Mouse (Mus musculus): ENCODE measurements at regions not wholly inside any gene's neighbourhood (a gene's known extent, or its start where the extent isn't known, plus 50 kb on each side); places are given as distances from the start of the nearest gene placed in this dataset.
"Not testable (repeated sequence)": the region's sequence is repeated elsewhere in the genome, so short reads cannot be mapped to it uniquely, and the experiment has no call there.

DNA sequence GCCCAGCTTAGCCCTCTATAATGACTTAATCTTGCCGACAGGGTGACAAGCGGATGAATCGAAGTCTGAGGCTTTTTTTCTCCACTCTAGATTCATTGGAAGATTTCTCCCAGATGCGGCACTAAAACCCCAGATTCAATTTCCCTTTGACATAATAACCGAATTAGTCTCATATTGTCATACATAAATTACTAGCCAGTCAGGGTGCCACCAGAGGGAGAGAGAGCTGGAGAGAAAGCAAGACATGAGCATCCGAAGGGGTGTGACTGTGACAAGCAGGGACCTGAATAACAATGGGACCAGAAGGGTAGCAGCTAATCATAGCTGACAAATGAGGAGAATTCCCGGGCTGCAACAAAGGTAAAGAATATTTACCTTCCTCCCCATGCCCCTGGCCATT lies 194.5 kb upstream of the Nectin1 start:
- 54% methylated on average over 7 of the region's 7 CpGs for WGBS

DNA sequence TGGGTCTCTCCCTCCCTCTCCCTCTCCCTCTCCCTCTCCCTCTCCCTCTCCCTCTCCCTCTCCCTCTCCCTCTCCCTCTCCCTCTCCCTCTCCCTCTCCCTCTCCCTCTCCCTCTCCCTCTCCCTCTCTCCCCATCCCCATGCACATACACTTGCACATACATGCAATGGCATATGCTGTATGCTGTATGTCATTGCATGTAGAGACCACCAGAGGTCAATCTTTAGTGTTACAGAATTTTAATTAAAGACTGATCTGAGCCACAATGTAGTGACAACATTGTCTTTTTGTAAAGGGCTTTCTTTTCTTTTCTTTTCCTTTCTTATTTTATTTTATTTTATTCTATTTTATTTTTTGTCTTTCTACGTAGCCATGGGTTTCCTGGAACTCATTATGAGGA lies 191.0 kb upstream of the Nectin1 start:
- not testable (repeated sequence) for H3K4me3 ChIP-seq (ENCODE audit: low read depth, low read length); H3K27ac ChIP-seq (ENCODE audit: low read depth, low read length); H3K9ac ChIP-seq (ENCODE audit: low read length); DNase-seq (ENCODE audit: low spot score); H3K27me3 ChIP-seq (ENCODE audit: control insufficient read depth, insufficient read depth, low read length); H3K4me1 ChIP-seq (ENCODE audit: control insufficient read depth, insufficient read depth, low read length); H3K36me3 ChIP-seq (ENCODE audit: control insufficient read depth, insufficient read depth, low read length); H3K4me2 ChIP-seq (ENCODE audit: low read depth); H3K9me3 ChIP-seq (ENCODE audit: control insufficient read depth, low read length); ATAC-seq (ENCODE audit: insufficient read depth, low FRiP score, low TSS enrichment)
- 93% methylated on average over 1 of the region's 1 CpGs for WGBS

More for the DNA sequence above, 194.5 kb upstream of the Nectin1 start:
- no peaks in the 10 kb centered on the region for H3K9me3 ChIP-seq (ENCODE audit: control insufficient read depth, low read length)
- no peak overlapping the region for H3K27ac ChIP-seq (ENCODE audit: low read depth, low read length)
- no peaks in the 10 kb centered on the region for H3K4me1 ChIP-seq (ENCODE audit: control insufficient read depth, insufficient read depth, low read length)
- H3K4me2 ChIP-seq (ENCODE audit: low read depth) = no peak overlapping the region
- H3K4me3 ChIP-seq (ENCODE audit: low read depth, low read length) = no peak overlapping the region
- H3K27me3 ChIP-seq (ENCODE audit: control insufficient read depth, insufficient read depth, low read length) = no peaks in the 10 kb centered on the region
- DNase-seq (ENCODE audit: low spot score) (no peak), ATAC-seq (ENCODE audit: insufficient read depth, low FRiP score, low TSS enrichment) (no peak)
- no peak overlapping the region for H3K9ac ChIP-seq (ENCODE audit: low read length)
- H3K36me3 ChIP-seq (ENCODE audit: control insufficient read depth, insufficient read depth, low read length) = no peaks in the 10 kb centered on the region

DNA sequence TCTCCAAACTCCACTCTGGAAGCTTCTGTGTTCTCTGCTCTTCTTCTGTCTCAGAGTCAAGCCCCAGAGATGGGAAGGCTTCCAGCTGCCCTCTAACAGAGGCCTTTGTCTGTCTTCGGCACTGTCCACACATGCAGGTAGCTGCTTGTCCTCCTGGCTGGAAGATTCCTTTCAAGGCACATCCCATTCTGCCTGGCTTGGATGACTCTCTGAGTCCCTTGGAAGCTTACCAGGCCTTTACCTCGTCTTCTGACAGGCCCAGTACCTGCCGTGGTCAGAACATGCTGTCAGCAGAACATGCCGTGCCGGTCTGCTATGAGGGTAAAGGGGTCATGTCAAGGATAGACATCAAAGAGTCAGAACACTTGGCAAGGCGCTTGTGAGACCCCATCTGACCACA lies 181.8 kb upstream of the Nectin1 start:
- H3K9ac ChIP-seq (ENCODE audit: low read length) = no peak overlapping the region
- DNase-seq (ENCODE audit: low spot score) (no peak), ATAC-seq (ENCODE audit: insufficient read depth, low FRiP score, low TSS enrichment) (no peak)
- no peaks in the 10 kb centered on the region for H3K9me3 ChIP-seq (ENCODE audit: control insufficient read depth, low read length)
- no peak overlapping the region for H3K4me3 ChIP-seq (ENCODE audit: low read depth, low read length)
- no peaks in the 10 kb centered on the region for H3K4me1 ChIP-seq (ENCODE audit: control insufficient read depth, insufficient read depth, low read length)
- H3K27ac ChIP-seq (ENCODE audit: low read depth, low read length) = no peak overlapping the region
- no peak overlapping the region for H3K4me2 ChIP-seq (ENCODE audit: low read depth)
- H3K27me3 ChIP-seq (ENCODE audit: control insufficient read depth, insufficient read depth, low read length) = no peaks in the 10 kb centered on the region
- no peaks in the 10 kb centered on the region for H3K36me3 ChIP-seq (ENCODE audit: control insufficient read depth, insufficient read depth, low read length)
- WGBS = 79% methylated on average over 6 of the region's 6 CpGs

DNA sequence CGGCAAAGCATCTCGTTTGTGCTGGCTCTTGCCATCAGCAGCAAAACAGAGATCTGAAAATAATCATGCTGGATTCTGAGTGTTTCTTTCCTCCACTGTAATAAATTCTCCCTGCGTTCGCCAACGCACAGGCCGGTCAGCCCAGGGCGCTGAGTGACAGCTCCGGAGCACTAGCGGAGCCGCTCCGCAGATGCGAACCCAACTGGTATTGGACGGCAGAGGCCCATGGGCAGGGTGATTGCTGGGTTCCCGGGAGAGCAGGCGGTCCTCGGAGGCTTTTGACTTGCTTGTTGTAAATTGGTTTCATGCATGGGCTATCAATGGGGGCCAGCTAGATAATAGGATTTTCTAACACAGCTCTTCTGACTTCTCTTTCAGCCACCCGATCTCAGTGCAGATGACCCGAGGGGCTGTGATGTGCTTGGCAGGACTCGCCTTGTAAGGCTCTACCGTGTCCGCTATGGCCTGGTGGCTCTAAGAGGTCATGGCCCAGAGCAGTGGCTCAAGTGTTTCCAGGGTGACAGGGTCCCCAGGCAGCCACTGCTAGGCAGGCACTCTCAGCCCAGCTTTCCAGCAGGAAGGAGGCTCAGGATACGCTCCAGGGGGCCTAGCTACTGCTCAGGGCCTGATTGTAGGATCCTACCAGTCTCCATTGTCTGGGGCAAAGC lies 179.4 kb upstream of the Nectin1 start:
- Histone ChIP-seq H3K4me2 (ENCODE audit: low read depth) (no peak overlapping the region), H3K27me3 (ENCODE audit: control insufficient read depth, insufficient read depth, low read length) (no peaks in the 10 kb centered on the region), H3K9me3 (ENCODE audit: control insufficient read depth, low read length) (no peaks in the 10 kb centered on the region), H3K9ac (ENCODE audit: low read length) (no peak overlapping the region), H3K4me1 (ENCODE audit: control insufficient read depth, insufficient read depth, low read length) (no peaks in the 10 kb centered on the region), H3K36me3 (ENCODE audit: control insufficient read depth, insufficient read depth, low read length) (no peaks in the 10 kb centered on the region), H3K27ac (ENCODE audit: low read depth, low read length) (no peak overlapping the region), H3K4me3 (ENCODE audit: low read depth, low read length) (no peak overlapping the region)
- ATAC-seq (ENCODE audit: insufficient read depth, low FRiP score, low TSS enrichment) (no peak), DNase-seq (ENCODE audit: low spot score) (no peak)
- 73% methylated on average over 22 of the region's 22 CpGs for WGBS

DNA sequence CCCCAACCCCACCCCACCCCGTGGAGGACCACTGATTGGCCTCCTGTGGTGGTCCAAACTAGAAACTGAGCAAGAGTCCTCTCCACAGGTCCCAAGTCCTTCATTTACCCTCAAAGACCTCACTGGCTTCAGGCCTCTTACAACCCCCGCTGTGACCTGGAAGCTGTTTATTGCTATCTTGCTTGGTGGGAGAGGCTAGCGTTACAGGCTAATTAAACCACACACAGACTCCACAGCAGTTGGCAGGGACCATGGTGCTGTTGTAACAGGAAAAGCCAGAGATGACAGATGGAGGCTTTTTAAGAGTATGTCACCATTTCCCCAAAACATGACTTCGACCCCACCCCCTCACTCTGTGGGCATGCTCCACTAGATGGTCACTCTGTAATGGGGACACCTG lies 174.9 kb upstream of the Nectin1 start:
- no peaks in the 10 kb centered on the region for H3K36me3 ChIP-seq (ENCODE audit: control insufficient read depth, insufficient read depth, low read length)
- H3K9me3 ChIP-seq (ENCODE audit: control insufficient read depth, low read length) = no peaks in the 10 kb centered on the region
- no peaks in the 10 kb centered on the region for H3K27me3 ChIP-seq (ENCODE audit: control insufficient read depth, insufficient read depth, low read length)
- H3K4me1 ChIP-seq (ENCODE audit: control insufficient read depth, insufficient read depth, low read length) = no peaks in the 10 kb centered on the region
- ATAC-seq (ENCODE audit: insufficient read depth, low FRiP score, low TSS enrichment) = no peak
- 33% methylated on average over 4 of the region's 4 CpGs for WGBS
- H3K4me2 ChIP-seq (ENCODE audit: low read depth) = no peak overlapping the region
- H3K4me3 ChIP-seq (ENCODE audit: low read depth, low read length) = no peak overlapping the region
- DNase-seq (ENCODE audit: low spot score) = no peak
- H3K27ac ChIP-seq (ENCODE audit: low read depth, low read length) = no peak overlapping the region
- no peak overlapping the region for H3K9ac ChIP-seq (ENCODE audit: low read length)

DNA sequence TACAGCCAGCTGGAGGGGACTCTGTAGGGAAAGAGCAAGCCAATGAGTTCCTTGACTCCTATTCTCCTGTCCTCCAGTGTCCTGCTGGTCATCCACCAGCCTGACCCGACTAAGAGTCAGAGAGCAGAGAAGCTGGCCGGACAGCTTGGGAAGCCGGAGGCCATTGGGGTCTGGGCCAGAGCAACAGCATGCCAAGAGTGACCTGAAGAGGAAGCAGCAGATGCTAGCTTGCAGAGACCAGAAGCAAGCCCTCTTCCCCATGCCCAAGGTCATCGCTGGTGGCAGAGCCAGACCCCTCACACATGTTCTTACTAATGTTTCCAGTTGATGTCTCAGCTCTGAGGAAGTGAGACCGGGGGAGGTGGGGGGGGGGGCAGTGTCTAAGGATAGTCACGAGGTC lies 172.7 kb upstream of the Nectin1 start:
- WGBS = 82% methylated on average over 6 of the region's 6 CpGs
- no peaks in the 10 kb centered on the region for H3K9me3 ChIP-seq (ENCODE audit: control insufficient read depth, low read length)
- H3K4me3 ChIP-seq (ENCODE audit: low read depth, low read length) = no peak overlapping the region
- H3K9ac ChIP-seq (ENCODE audit: low read length) = no peak overlapping the region
- ATAC-seq (ENCODE audit: insufficient read depth, low FRiP score, low TSS enrichment) (no peak), DNase-seq (ENCODE audit: low spot score) (no peak)
- no peak overlapping the region for H3K27ac ChIP-seq (ENCODE audit: low read depth, low read length)
- H3K4me1 ChIP-seq (ENCODE audit: control insufficient read depth, insufficient read depth, low read length) = no peaks in the 10 kb centered on the region
- no peak overlapping the region for H3K4me2 ChIP-seq (ENCODE audit: low read depth)
- no peaks in the 10 kb centered on the region for H3K36me3 ChIP-seq (ENCODE audit: control insufficient read depth, insufficient read depth, low read length)
- no peaks in the 10 kb centered on the region for H3K27me3 ChIP-seq (ENCODE audit: control insufficient read depth, insufficient read depth, low read length)

DNA sequence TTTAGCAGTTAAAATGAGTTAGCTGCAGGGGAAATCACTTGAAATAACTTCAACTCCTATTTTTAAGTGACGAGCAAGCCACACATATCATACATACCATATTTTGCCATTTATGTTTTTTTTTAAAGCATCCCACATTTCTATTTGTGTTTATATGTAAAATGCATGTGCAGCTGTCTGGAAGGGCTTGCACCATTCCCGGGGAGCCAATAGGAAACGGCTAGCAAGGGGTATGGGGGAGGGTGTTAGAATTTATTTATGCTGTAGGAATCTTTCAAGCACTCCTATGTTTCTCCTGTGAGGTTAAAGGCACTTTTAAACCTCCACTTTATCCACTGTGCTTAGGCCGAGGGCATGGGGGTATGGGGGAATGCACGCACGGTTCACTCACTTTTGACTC lies 168.1 kb upstream of the Nectin1 start:
- no peak for ATAC-seq (ENCODE audit: insufficient read depth, low FRiP score, low TSS enrichment)
- Histone ChIP-seq H3K27me3 (ENCODE audit: control insufficient read depth, insufficient read depth, low read length) (no peaks in the 10 kb centered on the region), H3K9ac (ENCODE audit: low read length) (no peak overlapping the region), H3K9me3 (ENCODE audit: control insufficient read depth, low read length) (no peaks in the 10 kb centered on the region), H3K36me3 (ENCODE audit: control insufficient read depth, insufficient read depth, low read length) (no peaks in the 10 kb centered on the region), H3K27ac (ENCODE audit: low read depth, low read length) (no peak overlapping the region), H3K4me2 (ENCODE audit: low read depth) (no peak overlapping the region), H3K4me3 (ENCODE audit: low read depth, low read length) (no peak overlapping the region), H3K4me1 (ENCODE audit: control insufficient read depth, insufficient read depth, low read length) (no peaks in the 10 kb centered on the region)
- WGBS = 92% methylated on average over 6 of the region's 6 CpGs
- no peak for DNase-seq (ENCODE audit: low spot score)

DNA sequence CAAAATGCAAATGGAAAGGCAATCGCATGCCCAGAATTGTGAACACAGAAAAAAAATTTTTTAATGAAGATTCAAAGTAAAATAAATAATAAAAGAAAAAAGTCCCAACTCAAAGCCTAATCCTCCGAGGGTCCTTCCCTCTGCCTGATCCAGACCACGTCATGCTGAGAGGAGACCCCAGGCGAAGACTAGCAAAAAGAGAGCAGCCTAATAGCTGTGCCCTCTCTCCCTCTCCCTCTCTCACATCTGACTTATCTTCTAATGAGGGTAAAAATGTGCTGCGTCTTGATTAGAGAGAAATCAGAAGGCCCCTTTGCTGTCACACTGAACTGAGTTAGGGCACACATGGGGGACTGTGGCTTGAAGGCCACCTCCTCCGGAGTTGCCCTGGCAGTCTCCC lies 163.1 kb upstream of the Nectin1 start:
- H3K36me3 ChIP-seq (ENCODE audit: control insufficient read depth, insufficient read depth, low read length) = no peaks in the 10 kb centered on the region
- H3K9ac ChIP-seq (ENCODE audit: low read length) = no peak overlapping the region
- DNase-seq (ENCODE audit: low spot score) (no peak), ATAC-seq (ENCODE audit: insufficient read depth, low FRiP score, low TSS enrichment) (no peak)
- WGBS = 58% methylated on average over 6 of the region's 6 CpGs
- H3K4me2 ChIP-seq (ENCODE audit: low read depth) = no peak overlapping the region
- H3K4me1 ChIP-seq (ENCODE audit: control insufficient read depth, insufficient read depth, low read length) = no peaks in the 10 kb centered on the region
- no peaks in the 10 kb centered on the region for H3K27me3 ChIP-seq (ENCODE audit: control insufficient read depth, insufficient read depth, low read length)
- H3K9me3 ChIP-seq (ENCODE audit: control insufficient read depth, low read length) = no peaks in the 10 kb centered on the region
- no peak overlapping the region for H3K27ac ChIP-seq (ENCODE audit: low read depth, low read length)
- H3K4me3 ChIP-seq (ENCODE audit: low read depth, low read length) = no peak overlapping the region

DNA sequence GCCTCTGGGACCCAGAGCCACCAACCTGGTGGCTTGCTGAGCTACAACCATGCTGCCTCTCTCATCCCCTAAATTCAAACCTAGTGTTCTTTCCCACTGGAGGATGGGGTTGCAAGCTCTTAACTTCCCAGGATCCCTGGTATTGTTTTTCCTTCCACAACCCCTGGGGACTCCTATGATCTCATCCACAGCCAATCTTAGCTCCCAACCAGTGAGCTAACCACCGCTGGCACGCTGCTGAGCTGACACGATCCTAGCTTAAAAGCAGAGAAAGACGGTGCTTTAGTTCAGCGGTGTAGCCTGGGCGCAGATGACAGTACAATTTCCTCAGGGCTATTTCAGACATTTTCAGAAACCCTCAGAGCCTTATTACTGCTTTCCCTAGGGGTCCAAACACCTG lies 158.2 kb upstream of the Nectin1 start:
- Histone ChIP-seq H3K4me3 (ENCODE audit: low read depth, low read length) (no peak overlapping the region), H3K9me3 (ENCODE audit: control insufficient read depth, low read length) (no peaks in the 10 kb centered on the region), H3K4me1 (ENCODE audit: control insufficient read depth, insufficient read depth, low read length) (no peaks in the 10 kb centered on the region), H3K27me3 (ENCODE audit: control insufficient read depth, insufficient read depth, low read length) (no peaks in the 10 kb centered on the region), H3K36me3 (ENCODE audit: control insufficient read depth, insufficient read depth, low read length) (no peaks in the 10 kb centered on the region), H3K4me2 (ENCODE audit: low read depth) (no peak overlapping the region), H3K27ac (ENCODE audit: low read depth, low read length) (no peak overlapping the region), H3K9ac (ENCODE audit: low read length) (no peak overlapping the region)
- WGBS = 76% methylated on average over 6 of the region's 6 CpGs
- ATAC-seq (ENCODE audit: insufficient read depth, low FRiP score, low TSS enrichment) (no peak), DNase-seq (ENCODE audit: low spot score) (no peak)
